Mouse (Mus musculus) hindbrain, embryonic 11.5 days (tissue): ENCODE results near the gene Enpp6. TPM values are rescaled to one million over a fixed set of nuclear protein-coding genes. Genes with fewer than 3 reads are reported as not detected.

Experiments used
- ATAC-seq: fragments of 200-750 bp; cut with Nextera tagmentation; 2 replicates; pipeline ENCODE4 v1.8.0; 2017; ENCODE audit warnings: mild to moderate bottlenecking, moderate TSS enrichment, moderate library complexity; ENCODE audit not compliant: low FRiP score
- DNase-seq: peaks from one replicate; pipeline ENCODE4 v3.0.0-alpha.2; 2015; ENCODE audit warnings: low spot score
- H3K27ac ChIP-seq: fragments of 300-500 bp; sonication (generic); 2 replicates; pipeline ENCODE4 v1.5.1; 2014; ENCODE audit warnings: mild to moderate bottlenecking, low read depth, low read length
- H3K27me3 ChIP-seq: fragments of 300-500 bp; sonication (generic); 2 replicates; pipeline ENCODE4 v1.6.1; 2014; ENCODE audit warnings: mild to moderate bottlenecking, low read length, moderate library complexity, mixed read lengths; ENCODE audit not compliant: control insufficient read depth, insufficient read depth
- H3K36me3 ChIP-seq: fragments of 300-500 bp; sonication (generic); 2 replicates; pipeline ENCODE4 v1.6.1; 2014; ENCODE audit warnings: mild to moderate bottlenecking, low read length, moderate library complexity, mixed read lengths; ENCODE audit not compliant: control insufficient read depth, insufficient read depth
- H3K4me1 ChIP-seq: fragments of 300-500 bp; sonication (generic); replicated peaks from 2 replicates; pipeline ENCODE4 v1.6.1; 2014; ENCODE audit warnings: low read length, mixed read lengths; ENCODE audit not compliant: control insufficient read depth, insufficient read depth
- H3K4me2 ChIP-seq: fragments of 300-500 bp; sonication (generic); replicated peaks from 2 replicates; pipeline ENCODE4 v1.6.1; 2014; ENCODE audit warnings: mild to moderate bottlenecking, low read depth, low read length
- H3K4me3 ChIP-seq: fragments of 300-500 bp; sonication (generic); 2 replicates; pipeline ENCODE4 v1.5.1; 2014; ENCODE audit warnings: low read depth, low read length
- H3K9ac ChIP-seq: fragments of 300-500 bp; sonication (generic); 2 replicates; pipeline ENCODE4 v1.6.1; 2014; ENCODE audit warnings: low read depth, low read length
- H3K9me3 ChIP-seq: fragments of 300-500 bp; sonication (generic); 2 replicates; pipeline ENCODE4 v1.6.1; 2016; ENCODE audit warnings: low read length; ENCODE audit not compliant: control insufficient read depth
- WGBS: fragments of 180-500 bp; shearing (Covaris S2); extraction: QIAGEN DNeasy Blood & Tissue Kit; methylation state at CpG from one replicate; pipeline ENCODE4 v1.1.7; 2014; 5-methylcytosine and 5-hydroxymethylcytosine counted together
- polyA plus RNA-seq: library from polyadenylated mRNA; unstranded; fragments of >200 nt; fragmentation: Nextera tagmentation; extraction: Ambion mirVana; gene quantifications from 2 replicates; pipeline ENCODE4 v1.2.1, GENCODE M21; 2014

The Enpp6 gene
- polyA plus RNA-seq, 1 experiment from 2014 or later = 0.48 TPM

DNA sequence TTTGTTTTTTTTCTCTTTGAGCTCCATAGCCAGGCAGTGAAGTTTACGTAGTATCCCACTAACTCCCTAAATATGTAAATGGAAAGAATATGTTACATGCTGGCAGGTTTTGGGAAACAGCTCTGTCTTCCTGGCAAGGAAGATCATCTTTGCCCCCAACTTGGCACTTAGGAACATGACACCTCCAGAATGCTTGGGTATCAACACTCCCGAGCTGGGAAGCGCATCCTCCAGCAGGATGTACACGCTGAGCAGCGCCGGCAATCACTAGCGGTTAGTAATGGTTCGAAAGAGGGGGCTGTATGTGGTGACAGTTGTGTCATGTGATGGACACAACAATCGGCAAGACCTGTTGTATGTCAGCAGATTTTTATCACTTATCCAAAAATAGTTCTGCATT lies 80.4 kb downstream of the Enpp6 start:
- no peak overlapping the region for H3K4me2 ChIP-seq
- WGBS = 94% methylated on average over 9 of the region's 9 CpGs
- no peak overlapping the region for H3K4me3 ChIP-seq
- H3K27me3 ChIP-seq = no peaks in the 10 kb centered on the region
- H3K36me3 ChIP-seq = no peaks in the 10 kb centered on the region
- no peaks in the 10 kb centered on the region for H3K4me1 ChIP-seq
- DNase-seq (no peak), ATAC-seq (no peak)
- H3K9ac ChIP-seq = no peak overlapping the region
- H3K9me3 ChIP-seq = no peaks in the 10 kb centered on the region
- H3K27ac ChIP-seq = no peak overlapping the region

- Histone ChIP-seq H3K9me3 (no peaks in the 10 kb centered on the region), H3K4me3 (no peak overlapping the region), H3K27me3 (no peaks in the 10 kb centered on the region), H3K36me3 (no peaks in the 10 kb centered on the region), H3K4me2 (no peak overlapping the region), H3K9ac (no peak overlapping the region), H3K4me1 (no peaks in the 10 kb centered on the region), H3K27ac (no peak overlapping the region)
- DNase-seq = no peak
- ATAC-seq = no peak
- WGBS = 87% methylated on average over 3 of the region's 3 CpGs
Measured at GRCm38 (mm10) chr8:47069634-47070033, 82.9 kb downstream of the Enpp6 start.

DNA sequence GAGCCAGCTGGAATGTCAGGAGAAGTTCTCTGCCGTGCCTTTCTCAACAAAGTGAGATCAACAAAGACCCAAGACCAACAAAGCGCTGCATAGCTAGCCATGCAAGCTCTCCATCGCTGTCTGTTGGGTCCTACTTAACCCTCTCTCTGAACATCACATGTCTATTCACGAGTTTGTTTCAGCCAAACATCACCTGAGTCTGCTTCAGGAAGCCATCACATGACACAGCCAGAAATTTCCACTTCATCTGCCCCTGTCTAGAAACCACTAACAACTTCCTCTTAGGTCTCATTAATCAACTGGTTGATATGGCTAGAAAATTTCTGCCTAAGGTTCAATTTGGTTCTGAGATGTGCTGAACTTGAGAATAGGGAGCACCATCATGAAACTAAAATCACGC lies 85.3 kb downstream of the Enpp6 start:
- no peak overlapping the region for H3K4me3 ChIP-seq
- DNase-seq = no peak
- no peaks in the 10 kb centered on the region for H3K27me3 ChIP-seq
- no peak for ATAC-seq
- no peak overlapping the region for H3K27ac ChIP-seq
- no peaks in the 10 kb centered on the region for H3K4me1 ChIP-seq
- WGBS = 86% methylated on average over 5 of the region's 5 CpGs
- H3K36me3 ChIP-seq = no peaks in the 10 kb centered on the region
- no peaks in the 10 kb centered on the region for H3K9me3 ChIP-seq
- H3K4me2 ChIP-seq = no peak overlapping the region
- no peak overlapping the region for H3K9ac ChIP-seq

- no peaks in the 10 kb centered on the region for H3K4me1 ChIP-seq
- H3K9me3 ChIP-seq = no peaks in the 10 kb centered on the region
- H3K4me3 ChIP-seq = no peak overlapping the region
- H3K4me2 ChIP-seq = no peak overlapping the region
- 75% methylated on average over 6 of the region's 6 CpGs for WGBS
- no peaks in the 10 kb centered on the region for H3K27me3 ChIP-seq
- DNase-seq (no peak), ATAC-seq (no peak)
- no peaks in the 10 kb centered on the region for H3K36me3 ChIP-seq
- H3K9ac ChIP-seq = no peak overlapping the region
- no peak overlapping the region for H3K27ac ChIP-seq
Measured at GRCm38 (mm10) chr8:47075941-47076555, 89.4 kb downstream of the Enpp6 start.

DNA sequence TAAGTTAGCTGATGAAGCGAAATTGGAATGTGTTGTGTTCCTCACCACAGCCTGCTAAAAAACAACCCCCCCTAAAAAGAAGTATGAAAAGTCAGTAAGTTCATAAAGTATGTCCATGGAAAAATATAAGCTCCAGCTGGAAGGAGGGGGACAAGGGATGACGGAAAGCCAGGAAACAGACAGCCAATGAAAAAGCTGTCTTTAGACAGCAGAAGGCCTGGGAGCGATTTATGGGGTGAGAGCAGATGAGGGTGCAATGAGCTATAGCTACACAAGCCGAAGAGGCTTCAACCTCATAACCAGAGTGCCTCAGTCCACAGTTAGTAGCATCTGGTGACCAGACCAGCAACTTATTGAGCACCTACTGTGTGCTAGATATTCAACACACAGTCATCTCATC lies 93.3 kb downstream of the Enpp6 start:
- H3K4me2 ChIP-seq = no peak overlapping the region
- no peaks in the 10 kb centered on the region for H3K27me3 ChIP-seq
- no peaks in the 10 kb centered on the region for H3K9me3 ChIP-seq
- no peaks in the 10 kb centered on the region for H3K4me1 ChIP-seq
- H3K27ac ChIP-seq = no peak overlapping the region
- H3K9ac ChIP-seq = no peak overlapping the region
- 85% methylated on average over 4 of the region's 4 CpGs for WGBS
- no peak for DNase-seq
- no peaks in the 10 kb centered on the region for H3K36me3 ChIP-seq
- H3K4me3 ChIP-seq = no peak overlapping the region
- no peak for ATAC-seq

- DNase-seq = no peak
- Histone ChIP-seq H3K36me3 (no peaks in the 10 kb centered on the region), H3K27me3 (no peaks in the 10 kb centered on the region), H3K4me1 (no peaks in the 10 kb centered on the region), H3K27ac (no peak overlapping the region), H3K9me3 (no peaks in the 10 kb centered on the region), H3K4me2 (no peak overlapping the region), H3K9ac (no peak overlapping the region), H3K4me3 (no peak overlapping the region)
- ATAC-seq = no peak
- 89% methylated on average over 22 of the region's 22 CpGs for WGBS
Measured at GRCm38 (mm10) chr8:47082201-47083027, 95.7 kb downstream of the Enpp6 start.

DNA sequence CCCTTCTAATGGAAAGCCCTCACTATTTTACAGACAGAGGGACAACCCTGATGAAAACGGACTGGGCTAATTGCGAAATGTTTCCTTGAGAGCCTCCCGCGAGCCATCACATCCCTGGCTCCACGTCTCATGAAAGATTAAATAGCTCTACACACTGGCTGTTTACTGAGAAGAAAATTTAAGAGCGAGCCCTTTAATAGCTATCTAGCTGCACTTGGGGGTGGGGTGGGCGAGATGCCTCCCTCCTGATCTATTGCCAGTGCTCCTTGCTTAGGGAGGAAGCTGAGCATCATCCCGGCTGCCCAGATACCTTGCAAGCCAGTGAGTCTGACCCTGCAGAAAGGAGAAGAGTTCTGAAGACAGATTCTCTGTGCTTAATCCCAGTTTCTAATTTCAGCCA lies 103.3 kb downstream of the Enpp6 start:
- Histone ChIP-seq H3K4me2 (no peak overlapping the region), H3K9ac (no peak overlapping the region), H3K27me3 (no peaks in the 10 kb centered on the region), H3K4me3 (no peak overlapping the region), H3K4me1 (no peaks in the 10 kb centered on the region), H3K36me3 (no peaks in the 10 kb centered on the region), H3K27ac (no peak overlapping the region), H3K9me3 (no peaks in the 10 kb centered on the region)
- WGBS = 92% methylated on average over 8 of the region's 8 CpGs
- ATAC-seq (no peak), DNase-seq (no peak)

DNA sequence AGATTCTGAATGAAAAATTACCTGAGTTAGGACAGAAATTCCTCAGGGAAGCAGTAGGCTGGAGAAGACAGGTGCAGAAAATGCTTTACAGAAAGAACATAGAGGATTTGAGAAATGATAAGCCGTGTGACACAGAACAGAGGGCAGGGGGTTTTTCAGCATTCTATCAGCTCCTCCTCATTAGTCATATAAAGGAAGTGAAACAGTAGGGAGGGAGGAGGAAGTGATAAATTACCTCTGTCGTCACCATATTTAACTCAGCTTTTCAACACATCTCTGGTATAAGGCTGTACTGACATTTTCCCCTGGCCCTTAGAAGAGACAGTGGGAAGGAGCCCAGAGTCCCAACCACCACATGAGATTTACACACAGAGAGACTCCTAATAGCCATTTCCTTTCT lies 118.9 kb downstream of the Enpp6 start:
- no peak overlapping the region for H3K27ac ChIP-seq
- DNase-seq (no peak), ATAC-seq (no peak)
- no peaks in the 10 kb centered on the region for H3K36me3 ChIP-seq
- no peaks in the 10 kb centered on the region for H3K9me3 ChIP-seq
- H3K27me3 ChIP-seq = no peaks in the 10 kb centered on the region
- no peak overlapping the region for H3K9ac ChIP-seq
- no peaks in the 10 kb centered on the region for H3K4me1 ChIP-seq
- H3K4me3 ChIP-seq = no peak overlapping the region
- no peak overlapping the region for H3K4me2 ChIP-seq
- WGBS = 66% methylated on average over 2 of the region's 2 CpGs
